Mouse (Mus musculus): ENCODE results near the gene Hnrnpa3.
"Not testable (repeated sequence)": the region's sequence is repeated elsewhere in the genome, so short reads cannot be mapped to it uniquely, and the experiment has no call there.

Gene Hnrnpa3

DNA sequence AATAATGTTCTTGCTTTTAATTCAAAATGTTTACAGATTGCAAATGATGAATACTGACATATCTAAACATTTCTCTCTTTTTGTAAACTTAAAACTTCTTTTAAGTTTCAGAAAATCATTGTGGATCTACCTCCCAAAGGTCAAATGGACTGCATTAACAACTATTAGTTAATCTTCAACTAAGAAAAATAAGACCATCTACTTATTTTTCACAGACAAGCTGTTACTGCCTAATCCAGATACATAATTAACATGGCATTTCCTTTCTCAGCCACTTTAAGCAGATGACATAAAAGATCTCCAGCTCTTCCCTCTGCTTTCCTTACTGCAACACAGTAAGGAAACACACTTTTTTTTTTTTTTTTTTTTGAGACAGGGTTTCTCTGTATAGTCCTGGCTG is 21.7 kb upstream of the Hnrnpa3 start:
- DNase-seq, result no peak

DNA sequence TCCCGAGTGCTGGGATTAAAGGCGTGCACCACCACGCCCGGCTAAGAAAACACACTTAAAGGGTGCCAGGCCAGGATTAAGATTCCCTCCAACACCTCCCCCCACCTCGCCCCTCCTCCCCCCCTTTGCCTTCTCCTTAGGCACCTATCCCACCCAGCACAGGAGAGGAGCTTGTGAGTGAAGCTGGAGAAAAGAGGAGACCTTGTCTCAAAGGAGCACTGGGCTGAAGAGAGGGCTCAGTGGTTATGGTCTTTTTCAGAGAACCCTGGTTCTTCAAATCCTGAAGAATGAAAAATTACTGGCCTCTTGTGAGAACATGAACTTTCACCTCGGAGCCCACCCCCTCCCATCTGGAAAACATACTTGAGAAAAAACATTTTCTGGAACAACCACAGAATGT is 21.2 kb upstream of the Hnrnpa3 start:
- not testable (repeated sequence) for DNase-seq

DNA sequence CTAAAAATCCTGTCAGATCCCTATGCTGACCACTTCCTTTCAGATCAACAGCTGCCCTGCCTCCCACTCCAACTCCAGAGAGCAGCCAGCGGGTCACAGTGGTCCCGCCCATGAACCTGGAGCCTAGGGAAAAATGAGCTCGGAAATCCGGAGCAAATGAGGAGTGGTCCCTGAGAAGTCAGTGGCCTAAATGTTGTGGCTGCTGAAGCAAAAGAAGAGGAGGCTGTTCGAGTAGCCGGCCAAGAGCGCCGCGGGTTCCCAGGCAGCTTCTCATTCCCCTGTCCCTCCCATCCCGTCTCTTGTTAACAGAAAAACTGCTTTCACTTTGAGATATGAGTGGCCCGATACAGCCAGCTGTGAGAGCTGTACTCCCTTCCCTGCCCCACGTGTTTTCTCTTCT is 19.5 kb upstream of the Hnrnpa3 start:
- not testable (repeated sequence) for DNase-seq

DNA sequence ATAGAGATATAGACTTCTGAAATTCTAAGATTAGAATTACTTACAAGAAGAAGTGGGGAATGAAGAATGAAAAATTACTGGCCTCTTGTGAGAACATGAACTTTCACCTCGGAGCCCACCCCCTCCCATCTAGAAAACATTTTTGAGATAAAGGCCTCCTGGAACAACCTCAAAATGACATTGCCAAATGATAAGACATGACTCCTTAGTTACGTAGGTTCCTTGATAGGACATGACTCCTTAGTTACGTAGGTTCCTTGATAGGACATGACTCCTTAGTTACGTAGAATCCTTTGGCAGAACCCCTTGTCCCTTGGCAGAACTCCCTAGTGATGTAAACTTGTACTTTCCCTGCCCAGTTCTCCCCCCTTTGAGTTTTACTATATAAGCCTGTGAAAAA is 16.7 kb upstream of the Hnrnpa3 start:
- DNase-seq, result not testable (repeated sequence)

DNA sequence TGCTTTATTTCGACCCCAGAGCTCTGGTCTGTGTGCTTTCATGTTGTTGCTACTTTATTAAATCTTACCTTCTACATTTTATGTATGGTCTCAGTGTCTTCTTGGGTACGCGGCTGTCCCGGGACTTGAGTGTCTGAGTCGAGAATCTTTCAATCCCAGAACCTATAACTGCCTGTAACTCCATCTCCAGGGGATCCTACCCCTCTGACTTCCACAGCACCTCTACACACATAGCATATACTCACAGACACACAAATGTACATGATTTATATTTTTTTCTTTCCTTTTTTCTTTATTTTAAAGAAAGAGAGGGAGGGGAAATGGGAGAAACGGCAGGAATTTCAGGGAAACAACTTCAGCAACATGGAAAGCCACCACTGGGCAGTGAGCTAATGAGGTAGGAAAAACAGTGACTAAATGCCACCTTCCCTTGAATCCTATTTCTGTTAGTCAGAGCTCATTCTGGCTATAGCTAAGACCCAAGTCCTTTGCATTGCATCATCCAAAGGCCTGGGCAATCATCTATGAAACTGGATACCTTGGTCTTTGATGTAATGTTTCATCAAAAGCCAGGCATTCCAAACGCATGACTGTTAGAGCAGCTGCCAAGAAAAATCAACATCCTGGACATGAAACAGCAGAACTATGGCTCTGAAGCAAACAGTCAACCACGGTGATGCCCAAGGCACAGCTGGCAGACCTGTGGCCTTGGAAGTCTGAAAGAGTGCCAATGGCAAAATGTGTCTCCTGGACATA is 16.1 kb upstream of the Hnrnpa3 start:
- DNase-seq, result no peak

DNA sequence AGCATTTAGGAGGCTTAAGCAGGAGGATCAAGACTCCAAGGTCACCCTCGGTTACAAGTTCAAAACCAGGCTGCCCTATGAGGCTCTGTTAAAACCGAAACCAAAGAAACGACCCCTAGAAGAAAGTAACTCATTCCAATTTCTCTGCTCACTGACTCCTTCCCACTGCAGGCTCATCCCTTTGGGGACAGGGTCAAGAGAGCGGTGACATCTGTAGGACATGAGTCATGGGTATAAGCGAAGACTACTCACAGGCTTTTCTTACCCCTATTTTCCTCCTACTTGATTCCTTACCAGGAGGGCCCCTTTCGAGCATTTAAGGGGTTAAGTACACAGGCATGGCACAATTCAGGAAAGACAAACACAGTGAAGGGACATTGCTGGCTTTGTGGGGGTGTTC is 15.1 kb upstream of the Hnrnpa3 start:
- no peak for DNase-seq

DNA sequence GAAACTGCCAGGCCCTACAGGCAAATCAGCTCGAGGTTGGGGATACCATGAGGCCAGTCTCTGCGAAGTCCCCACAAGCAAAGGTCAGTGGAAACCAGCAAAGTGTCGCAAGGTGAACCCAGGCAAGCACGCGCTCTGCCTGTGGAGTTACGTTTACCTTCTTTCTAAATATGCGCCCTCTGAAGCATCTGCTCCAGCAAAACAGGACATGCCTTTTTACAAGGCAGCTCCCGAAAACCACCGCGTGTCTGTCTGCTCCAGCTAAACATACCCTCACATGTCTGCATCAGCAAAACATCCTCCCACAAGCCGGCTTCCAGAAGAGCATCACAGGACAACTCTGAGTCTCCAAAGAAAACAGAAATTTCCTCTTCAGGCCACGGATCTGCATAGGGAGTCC is 13.8 kb upstream of the Hnrnpa3 start:
- no peak for DNase-seq

DNA sequence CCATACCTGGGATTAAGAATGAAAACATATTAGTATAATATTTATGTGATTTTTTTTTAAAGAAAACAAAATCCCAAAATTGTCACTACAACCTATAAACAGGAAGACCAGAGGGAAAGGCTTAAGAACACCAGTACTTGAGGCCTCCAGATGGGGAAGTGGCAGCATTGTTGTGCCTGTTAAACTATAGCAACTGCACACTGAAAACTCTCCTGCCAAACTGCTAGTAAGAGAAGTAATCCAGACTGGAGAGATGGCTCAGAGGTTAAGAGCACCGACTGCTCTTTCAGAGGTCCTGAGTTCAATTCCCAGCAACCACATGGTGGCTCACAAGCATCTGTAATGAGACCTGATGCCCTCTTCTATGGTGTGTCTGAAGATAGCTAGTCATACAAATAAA is 8.6 kb upstream of the Hnrnpa3 start:
- DNase-seq, result no peak

DNA sequence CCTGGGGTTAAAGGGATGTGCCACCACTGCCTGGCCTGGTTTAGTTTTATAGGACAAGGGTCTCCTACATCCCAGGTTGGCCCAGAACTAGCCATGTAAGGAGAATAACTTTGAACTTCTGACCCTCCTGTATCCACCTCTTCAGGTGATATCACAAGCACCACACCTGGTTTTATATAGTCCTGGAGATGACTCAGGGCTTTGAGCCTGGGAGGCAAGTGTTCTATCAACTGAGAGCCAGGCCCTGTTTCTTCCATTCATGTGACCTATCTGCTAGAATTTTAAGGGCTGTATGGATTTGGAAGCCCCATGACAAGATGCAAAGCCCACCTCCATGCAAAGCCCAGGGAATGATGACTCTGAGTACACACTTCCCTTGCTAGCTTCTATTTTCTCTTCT is 5.9 kb upstream of the Hnrnpa3 start:
- DNase-seq, result no peak

DNA sequence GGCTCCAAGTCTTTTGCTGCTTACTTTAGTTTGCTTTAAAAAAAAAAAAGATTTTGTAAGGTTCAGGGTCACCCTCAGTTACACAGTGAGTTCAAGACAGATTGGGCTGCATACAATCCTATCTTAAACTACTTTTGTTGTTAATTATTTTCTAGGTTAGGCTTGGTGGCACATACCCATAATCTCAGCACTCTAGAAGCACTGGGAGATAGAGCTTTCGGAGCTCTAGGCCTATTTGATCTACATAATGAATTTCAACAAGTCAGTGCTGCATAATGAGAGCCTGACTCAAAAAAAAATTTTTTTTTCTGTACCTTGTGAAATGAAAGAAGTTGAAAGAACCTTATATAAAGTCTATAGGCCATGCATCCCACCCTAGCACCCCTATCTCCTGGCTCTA is 4.4 kb upstream of the Hnrnpa3 start:
- no peak for DNase-seq

DNA sequence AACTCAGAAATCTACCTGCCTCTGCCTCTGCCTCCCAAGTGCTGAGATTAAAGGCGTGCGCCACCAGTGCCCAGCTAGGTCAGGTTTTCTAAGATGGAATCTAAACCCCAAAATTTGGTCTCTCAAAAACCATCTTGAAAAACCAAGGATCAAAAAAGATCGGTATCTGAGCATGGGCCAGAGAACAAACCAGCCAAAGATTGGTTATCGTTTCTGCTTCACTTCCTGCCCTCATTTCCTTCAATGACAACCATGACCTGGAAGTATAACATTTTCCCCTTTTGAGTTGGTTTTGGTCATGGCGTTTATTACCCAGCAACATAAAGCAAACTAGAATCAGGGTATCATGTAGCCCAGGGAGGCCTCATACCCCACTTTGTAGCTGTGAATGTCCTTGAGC is 2.1 kb upstream of the Hnrnpa3 start:
- DNase-seq, result no peak

DNA sequence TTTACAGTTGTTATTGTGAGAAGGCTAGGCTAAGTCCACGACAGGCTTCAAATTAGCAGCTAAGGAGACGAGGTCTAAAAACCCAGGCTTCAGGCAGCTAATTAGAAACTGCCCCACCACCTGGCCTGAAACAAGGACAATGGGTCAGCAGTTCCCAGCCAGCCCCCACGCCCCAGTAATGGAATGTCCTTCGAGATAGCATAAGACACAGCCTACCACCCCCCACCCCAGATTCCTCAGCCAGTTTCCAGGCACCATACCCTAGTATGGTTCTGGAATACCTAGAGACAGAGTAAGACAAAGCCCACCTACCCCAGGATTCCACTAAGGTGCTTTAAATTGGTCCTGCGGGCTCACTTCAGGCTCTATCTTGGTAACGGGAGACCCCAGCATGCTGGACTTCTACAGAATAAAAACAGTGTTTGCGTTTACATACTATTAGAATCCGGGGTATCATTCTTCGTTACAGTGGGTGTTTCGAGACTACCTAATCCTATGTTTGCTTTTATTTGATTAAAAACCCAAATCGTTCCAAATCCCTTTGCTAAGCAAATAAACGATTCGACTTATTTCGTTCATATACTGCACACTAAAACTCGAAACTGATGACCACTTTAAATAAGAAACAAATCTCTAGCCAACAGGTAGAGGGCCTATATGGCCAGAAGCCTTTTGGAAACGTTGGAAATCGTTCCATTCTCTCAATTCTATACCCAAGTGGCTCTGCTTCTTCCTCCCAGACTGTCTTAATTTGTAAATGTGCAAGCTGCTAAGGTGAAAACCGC is 962 bp upstream of the Hnrnpa3 start:
- DNase-seq, result no peak

DNA sequence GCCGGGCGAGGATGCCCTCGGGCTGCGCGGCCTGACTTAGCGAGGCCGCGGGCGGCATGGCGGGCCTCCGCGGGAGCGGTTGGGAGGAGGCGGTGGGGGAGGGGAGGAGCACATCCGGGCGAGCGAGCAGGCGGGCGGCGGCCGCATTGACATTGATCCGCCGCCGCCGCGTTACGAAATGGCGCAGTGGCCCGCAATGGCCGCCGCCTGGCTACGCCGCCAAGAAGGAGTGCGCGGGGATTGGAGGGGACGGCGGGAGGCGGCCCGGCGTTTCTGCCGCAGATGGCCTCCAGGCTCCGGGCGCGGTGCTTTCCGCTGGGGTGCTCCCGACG is 534 bp downstream of the Hnrnpa3 start:
- DNase-seq, result peak; percentile 99

DNA sequence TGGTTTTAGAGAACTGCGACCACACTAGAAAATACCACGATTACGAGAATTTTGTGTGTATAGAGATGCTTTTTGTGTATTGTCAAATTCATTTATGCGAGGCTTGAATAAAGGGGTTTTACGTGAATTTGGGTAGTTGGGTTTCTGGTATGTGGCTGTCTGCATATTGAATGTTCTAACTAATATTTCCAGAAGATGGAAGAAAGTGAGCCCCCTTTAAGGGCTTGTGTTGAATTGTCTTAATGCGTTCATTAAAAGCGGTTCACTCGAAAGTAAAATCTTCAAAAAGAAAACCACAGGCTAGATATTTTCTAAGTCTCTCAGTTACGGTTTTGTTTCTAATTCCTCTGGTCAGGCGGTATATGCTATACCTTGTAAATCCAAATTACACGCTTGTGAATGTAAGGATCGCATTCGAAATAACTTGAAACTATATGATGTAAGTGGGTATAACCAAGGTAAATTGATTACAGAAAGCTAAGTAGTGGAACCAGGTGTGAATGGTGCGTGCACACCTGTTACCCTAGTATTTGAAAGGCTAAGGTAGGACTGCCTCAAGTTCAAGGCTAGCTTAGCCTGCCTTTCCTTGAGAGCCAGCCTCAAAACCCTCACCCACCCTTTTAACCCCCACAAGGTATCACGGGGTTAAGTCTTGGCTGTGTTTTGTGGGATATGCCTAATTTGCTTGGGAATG is 1.3 kb downstream of the Hnrnpa3 start:
- DNase-seq, result no peak

DNA sequence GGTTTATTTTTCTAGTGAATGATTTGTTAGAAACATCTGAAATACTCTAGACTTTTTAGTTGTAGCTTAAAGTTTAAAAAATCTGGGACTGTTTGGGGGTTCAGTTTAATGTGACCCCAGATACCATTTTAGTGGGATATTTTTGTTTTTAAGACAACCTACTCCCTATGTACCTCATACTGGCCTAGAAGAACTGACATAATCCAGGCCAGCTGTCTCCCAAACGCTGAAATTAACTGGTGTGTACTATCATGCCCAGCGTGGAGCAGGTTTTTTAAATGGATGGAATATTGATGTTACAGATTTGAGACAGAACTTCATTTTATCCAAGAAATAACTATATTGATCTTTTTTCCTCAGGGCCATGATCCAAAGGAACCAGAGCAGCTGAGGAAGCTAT is 2.0 kb downstream of the Hnrnpa3 start:
- DNase-seq, result no peak

DNA sequence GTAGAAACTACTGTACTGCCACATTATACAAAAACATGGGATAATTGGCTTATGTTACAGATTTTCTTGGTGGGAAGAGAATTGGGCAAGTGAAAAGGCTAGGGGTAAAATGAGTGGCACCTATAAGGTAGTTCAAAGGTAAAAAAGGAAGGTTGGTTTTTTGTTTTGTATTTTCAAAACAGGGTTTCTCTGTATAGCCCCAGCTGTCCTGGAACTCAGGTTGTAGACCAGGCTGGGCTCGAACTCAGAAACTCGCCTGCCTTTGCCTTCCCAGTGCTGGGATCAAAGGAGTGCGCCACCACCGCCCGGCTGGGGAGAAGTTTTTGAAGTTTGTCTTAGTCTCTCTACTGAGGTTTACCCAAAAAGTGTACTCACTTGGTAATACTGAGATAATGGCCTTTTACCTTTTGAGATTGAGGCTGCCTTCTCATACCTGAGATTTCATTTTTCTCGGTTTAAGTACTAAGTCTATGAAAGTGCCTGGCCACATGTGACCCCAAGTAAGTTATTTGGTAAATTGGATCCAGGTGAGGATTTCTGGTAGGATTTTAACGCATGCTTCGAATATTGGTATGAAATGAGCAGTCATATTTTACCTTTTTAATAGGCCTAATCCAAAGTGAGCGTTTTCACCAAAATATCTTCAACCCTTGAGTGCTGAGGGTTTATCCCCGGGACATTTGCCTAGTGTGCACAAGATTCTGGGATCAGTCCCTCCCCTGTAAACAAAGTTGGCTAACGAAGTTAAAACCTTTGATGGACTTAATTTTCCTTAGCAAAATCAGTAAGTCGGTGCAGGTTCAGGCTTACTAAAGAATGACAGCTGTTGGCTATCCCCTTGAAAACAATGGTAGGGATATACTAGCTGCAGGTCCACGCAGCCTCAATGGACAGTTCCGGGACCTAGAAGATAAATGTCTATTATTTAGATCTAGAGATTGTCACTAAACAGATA is 10.7 kb downstream of the Hnrnpa3 start:
- DNase-seq, result no peak

DNA sequence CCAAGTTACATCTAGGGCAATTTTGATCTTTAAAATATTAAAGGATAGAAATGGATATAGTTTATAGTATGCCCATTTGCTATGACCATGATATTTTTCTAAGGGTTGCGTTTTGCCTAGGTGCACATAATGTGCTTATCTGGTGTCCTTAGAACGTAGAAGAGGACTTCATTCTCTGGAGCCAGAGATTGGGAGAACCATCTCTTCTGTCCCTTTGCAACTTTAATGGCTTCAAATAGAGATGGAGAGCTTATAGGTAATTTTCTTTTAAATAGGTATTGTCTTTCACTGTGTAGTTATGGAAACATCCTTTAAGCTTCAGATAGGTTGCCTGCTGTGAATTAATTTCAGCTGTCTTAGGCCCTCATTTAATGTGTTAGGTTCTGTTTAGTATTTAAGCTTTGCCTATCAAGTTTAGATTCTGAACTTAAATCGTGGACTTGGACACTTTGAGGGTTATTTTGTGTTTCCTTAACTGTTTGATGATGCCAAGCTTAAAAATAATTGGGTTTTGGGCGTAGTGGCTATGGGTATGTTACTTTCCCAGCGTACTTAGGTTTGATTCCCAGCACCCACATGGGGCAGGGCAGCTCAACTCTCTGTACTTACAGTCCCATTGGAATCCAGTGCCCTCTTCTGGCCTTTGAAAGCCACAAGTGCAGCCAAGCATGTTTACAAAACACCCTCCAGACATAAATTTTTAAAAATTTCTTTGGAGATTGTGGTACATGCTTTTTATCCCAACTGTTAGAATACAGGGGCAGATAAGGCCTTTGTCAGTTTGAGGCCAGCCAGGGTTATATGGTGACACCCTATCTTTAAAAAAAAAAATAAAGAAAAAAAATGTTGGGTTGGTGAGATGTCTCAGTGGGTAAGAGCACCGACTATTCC is 11.6 kb downstream of the Hnrnpa3 start:
- DNase-seq, result no peak

DNA sequence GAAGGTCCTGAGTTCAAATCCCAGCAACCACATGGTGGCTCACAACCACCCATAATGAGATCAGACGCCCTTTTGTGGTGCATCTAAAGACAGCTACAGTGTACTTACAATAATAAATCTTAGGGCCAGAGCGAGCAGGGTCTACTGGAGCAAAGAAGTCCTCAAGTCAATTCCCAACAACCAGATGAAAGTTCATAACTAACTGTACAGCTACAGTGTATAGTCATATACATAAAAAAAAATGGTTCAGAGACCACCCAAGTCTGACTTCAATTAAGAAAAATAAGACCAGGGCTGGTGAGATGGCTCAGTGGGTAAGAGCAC is 12.2 kb downstream of the Hnrnpa3 start:
- no peak for DNase-seq

DNA sequence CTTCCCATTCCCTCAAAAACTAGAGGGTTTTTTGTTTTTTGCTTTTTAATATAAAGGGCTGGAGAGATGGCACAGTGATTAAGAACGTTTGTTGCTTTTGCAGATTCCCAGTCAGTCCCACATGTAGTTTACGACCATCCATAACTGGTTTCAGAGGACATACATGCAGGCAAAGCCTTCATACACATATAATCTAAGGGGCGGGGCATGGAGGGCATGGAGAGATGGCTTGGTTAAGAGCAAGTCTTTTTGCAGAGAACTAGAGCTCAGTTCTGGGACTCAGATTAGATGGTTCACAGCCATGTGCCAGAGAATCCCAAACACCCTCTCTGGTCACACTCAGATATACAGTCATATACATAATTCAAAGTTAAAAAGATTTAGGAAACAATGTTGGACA is 13.5 kb downstream of the Hnrnpa3 start:
- no peak for DNase-seq

DNA sequence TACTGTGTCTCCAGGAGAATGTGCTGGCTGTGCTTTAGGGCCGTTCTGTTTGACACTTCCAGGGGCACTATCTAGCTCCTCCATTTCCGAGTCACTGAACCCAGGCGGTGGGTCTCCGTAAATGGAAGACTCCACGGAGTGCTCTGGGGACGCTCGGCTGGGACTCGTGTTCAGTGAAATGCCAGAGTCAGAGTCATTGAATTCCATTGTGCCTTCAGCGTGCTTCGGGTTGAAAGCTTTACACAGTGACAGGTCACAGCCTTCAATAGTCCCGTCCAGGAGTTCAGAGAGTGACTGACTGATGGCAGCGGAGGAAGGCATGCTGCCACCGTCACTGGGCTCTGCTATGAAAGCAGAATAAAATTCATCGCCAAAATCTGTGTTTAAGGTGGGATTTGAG is 17.5 kb downstream of the Hnrnpa3 start:
- DNase-seq, result no peak

DNA sequence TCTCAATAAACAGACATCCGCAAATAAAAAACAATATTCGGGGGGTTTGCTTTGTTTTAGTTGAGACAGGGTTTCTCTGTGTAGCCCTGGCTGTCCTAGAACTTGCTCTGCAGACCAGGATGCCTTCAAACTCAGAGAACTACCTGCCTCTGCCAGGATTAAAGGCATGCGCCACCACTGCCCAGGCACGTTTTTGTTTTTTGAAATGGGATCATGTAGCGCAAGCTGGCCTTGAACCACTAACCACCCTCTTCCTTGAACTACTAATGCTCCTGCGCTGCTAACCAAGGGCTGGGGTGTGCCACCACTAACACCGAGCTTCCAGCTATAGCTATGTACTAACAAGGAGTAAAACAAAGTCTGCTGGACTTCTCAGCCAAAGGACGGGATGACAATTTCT is 20.9 kb downstream of the Hnrnpa3 start:
- no peak for DNase-seq

DNA sequence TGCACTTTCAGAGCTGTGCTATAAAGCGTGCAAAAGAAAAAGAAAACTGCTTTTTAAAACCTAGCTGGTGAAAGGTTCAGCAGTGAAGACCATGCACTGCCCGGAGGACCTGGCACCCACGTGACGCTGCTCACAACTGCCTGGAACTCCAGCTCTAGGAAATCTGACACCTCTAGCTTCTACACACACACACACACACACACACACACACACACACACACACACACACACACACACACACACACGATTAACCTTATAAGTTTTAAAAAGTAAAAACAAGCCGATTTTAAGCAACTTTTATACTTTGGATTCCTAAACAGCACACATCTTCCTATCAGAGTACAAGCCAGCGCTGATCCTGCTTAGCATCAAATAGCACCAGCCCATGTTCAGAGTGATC is 22.4 kb downstream of the Hnrnpa3 start:
- DNase-seq, result no peak
